Mouse (Mus musculus) brain, embryonic 14.5 days (tissue): ENCODE measurements at regions not wholly inside any gene's neighbourhood (a gene's known extent, or its start where the extent isn't known, plus 50 kb on each side); places are given as distances from the start of the nearest gene placed in this dataset.

Experiments used
- DNase-seq: peaks from one replicate; pipeline ENCODE4 v3.0.0-alpha.2; 2011; ENCODE audit warnings: low read depth
- CTCF ChIP-seq: fragments of 200-500 bp; IDR thresholded peaks from 2 replicates; pipeline ENCODE4 v1.5.1; 2012; ENCODE audit warnings: inconsistent platforms, mild to moderate bottlenecking, moderate library complexity, borderline replicate concordance; ENCODE audit not compliant: insufficient read depth, insufficient read length; ENCODE audit errors: extremely low read depth
- POLR2A ChIP-seq: fragments of 200-500 bp; IDR thresholded peaks from 2 replicates; pipeline ENCODE4 v1.6.1; 2012; ENCODE audit warnings: mild to moderate bottlenecking, inconsistent platforms, borderline replicate concordance; ENCODE audit not compliant: poor library complexity, insufficient read depth, insufficient read length, severe bottlenecking; ENCODE audit errors: extremely low read depth

GRCm38 (mm10) chr2:75245662-75246061, 413.4 kb upstream of the Hnrnpa3 start:
- peak; percentile 65 for DNase-seq
- no peak for TF ChIP-seq POLR2A
- no peak for TF ChIP-seq CTCF

GRCm38 (mm10) chr2:75246082-75246743, 412.8 kb upstream of the Hnrnpa3 start:
- DNase-seq: peak; percentile 95
- no peak for TF ChIP-seq POLR2A
- TF ChIP-seq CTCF: no peak

- TF ChIP-seq CTCF (no peak), POLR2A (no peak)
- DNase-seq: peak; percentile 72
Observed at GRCm38 (mm10) chr2:75248251-75248650, 410.8 kb upstream of the Hnrnpa3 start.

GRCm38 (mm10) chr2:75250507-75250906, 408.6 kb upstream of the Hnrnpa3 start:
- no peak for TF ChIP-seq CTCF
- TF ChIP-seq POLR2A: no peak

GRCm38 (mm10) chr2:75252829-75253228, 406.2 kb upstream of the Hnrnpa3 start:
- peak; percentile 19 for DNase-seq
- TF ChIP-seq POLR2A (no peak), CTCF (no peak)

More at GRCm38 (mm10) chr2:75250507-75250906, 408.6 kb upstream of the Hnrnpa3 start:
- DNase-seq: no peak

- peak; percentile 69 for DNase-seq
Observed at GRCm38 (mm10) chr2:75265218-75265617, 393.8 kb upstream of the Hnrnpa3 start.

GRCm38 (mm10) chr2:75265739-75266699, 393.0 kb upstream of the Hnrnpa3 start:
- TF ChIP-seq CTCF (no peak), POLR2A (no peak)
- no peak for DNase-seq

More at GRCm38 (mm10) chr2:75265218-75265617, 393.8 kb upstream of the Hnrnpa3 start:
- TF ChIP-seq CTCF: no peak
- no peak for TF ChIP-seq POLR2A

GRCm38 (mm10) chr2:75267949-75268348, 391.1 kb upstream of the Hnrnpa3 start:
- TF ChIP-seq POLR2A: no peak
- no peak for TF ChIP-seq CTCF
- no peak for DNase-seq

GRCm38 (mm10) chr2:75269446-75269845, 389.6 kb upstream of the Hnrnpa3 start:
- TF ChIP-seq POLR2A (no peak), CTCF (no peak)
- DNase-seq: peak; percentile 91

GRCm38 (mm10) chr2:75270115-75270514, 388.9 kb upstream of the Hnrnpa3 start:
- TF ChIP-seq POLR2A (no peak), CTCF (no peak)
- no peak for DNase-seq

GRCm38 (mm10) chr2:75287900-75288299, 371.2 kb upstream of the Hnrnpa3 start:
- DNase-seq: no peak
- no peak for TF ChIP-seq POLR2A
- TF ChIP-seq CTCF: no peak

GRCm38 (mm10) chr2:75291674-75292073, 367.4 kb upstream of the Hnrnpa3 start:
- DNase-seq: no peak
- TF ChIP-seq CTCF: no peak
- TF ChIP-seq POLR2A: no peak

GRCm38 (mm10) chr2:75306821-75307220, 352.2 kb upstream of the Hnrnpa3 start:
- DNase-seq: no peak
- no peak for TF ChIP-seq POLR2A
- no peak for TF ChIP-seq CTCF
